Mouse (Mus musculus) G1E (cell line): ENCODE measurements around the gene Prss46. TPM values are rescaled to one million over a fixed set of nuclear protein-coding genes. Genes with fewer than 3 reads are reported as not detected.

Experiments used
- ATAC-seq: 2 replicates; pipeline ENCODE4 v1.8.0; 2016; ENCODE audit warnings: mild to moderate bottlenecking; ENCODE audit not compliant: insufficient number of reproducible peaks, poor library complexity, low FRiP score, severe bottlenecking; ENCODE audit errors: extremely low read depth
- DNase-seq: peaks from one replicate; pipeline ENCODE4 v3.0.0; 2012; ENCODE audit warnings: low spot score
- H3K27me3 ChIP-seq: 2 replicates; pipeline ENCODE4 v1.6.1; 2012; ENCODE audit warnings: mild to moderate bottlenecking, low read length, inconsistent platforms; ENCODE audit not compliant: insufficient read depth
- H3K36me3 ChIP-seq: replicated peaks from 2 replicates; pipeline ENCODE3; 2012; ENCODE audit warnings: mild to moderate bottlenecking, inconsistent platforms
- H3K4me1 ChIP-seq: 2 replicates; pipeline ENCODE4 v1.6.1; 2012; ENCODE audit warnings: low read depth, low read length, inconsistent platforms, mixed read lengths; ENCODE audit not compliant: insufficient read depth
- H3K4me3 ChIP-seq: 2 replicates; pipeline ENCODE4 v1.5.1; 2012; ENCODE audit warnings: low read depth, mild to moderate bottlenecking, inconsistent platforms, low read length, moderate library complexity, mixed read lengths
- H3K9me3 ChIP-seq: replicated peaks from 2 replicates; pipeline ENCODE4 v1.6.1; 2012; ENCODE audit warnings: inconsistent platforms
- CTCF ChIP-seq: IDR thresholded peaks from 2 replicates; pipeline ENCODE4 v1.5.1; 2012; ENCODE audit warnings: low read depth, low read length, inconsistent platforms, mixed read lengths
- GATA1 ChIP-seq: IDR thresholded peaks from 2 replicates; pipeline ENCODE4 v1.6.1; 2012; ENCODE audit warnings: borderline replicate concordance, low read length, inconsistent platforms, mixed read lengths
- GATA2 ChIP-seq: IDR thresholded peaks from 2 replicates; pipeline ENCODE4 v1.6.1; 2012; ENCODE audit warnings: low read depth, low read length, inconsistent platforms, borderline replicate concordance
- POLR2AphosphoS5 ChIP-seq: IDR thresholded peaks from 2 replicates; pipeline ENCODE4 v1.6.1; 2012; ENCODE audit warnings: low read depth, low read length, inconsistent platforms; ENCODE audit not compliant: insufficient replicate concordance
- TAL1 ChIP-seq: conservative IDR thresholded peaks from 2 replicates; pipeline ENCODE4 v1.6.1; 2012; ENCODE audit warnings: low read depth, low read length, inconsistent platforms, mixed read lengths
- polyA plus RNA-seq: library from polyadenylated mRNA; stranded (reverse); fragments of >175 nt; gene quantifications from 2 replicates; pipeline ENCODE4 v1.2.3, GENCODE M21; 2012
- total RNA-seq, 2 experiments: library from RNA; stranded (forward) in 1 of 2; stranded (reverse) in 1 of 2; fragments of 200-1000 nt in 1 of 2; fragments of >200 nt in 1 of 2; fragmentation: Nextera tagmentation in 1 of 2; gene quantifications; 2 replicates each; pipeline ENCODE4 v1.2.3; 2014 to 2017

Prss46 gene
- total and polyA plus RNA-seq, 3 experiments: not detected

- TF ChIP-seq POLR2AphosphoS5 (no peak), CTCF (no peak), GATA1 (no peak), TAL1 (no peak), GATA2 (no peak)
- peaks cover 8% of the 10 kb centered on the region; the same call in 1 of the 2 replicates for H3K27me3 ChIP-seq
- DNase-seq (no peak), ATAC-seq (no peak)
- peaks cover 2% of the 10 kb centered on the region; the same call in 1 of the 2 replicates for H3K4me1 ChIP-seq
- no peaks in the 10 kb centered on the region for H3K36me3 ChIP-seq
- no peak overlapping the region for H3K4me3 ChIP-seq
- no peaks in the 10 kb centered on the region for H3K9me3 ChIP-seq
Observed at GRCm38 (mm10) chr9:110893429-110893828, 49.1 kb downstream of the Prss46 start.

- H3K27me3 ChIP-seq: peaks cover 8% of the 10 kb centered on the region; the same call in 1 of the 2 replicates
- H3K4me3 ChIP-seq: no peak overlapping the region
- no peaks in the 10 kb centered on the region for H3K9me3 ChIP-seq
- H3K4me1 ChIP-seq: no peaks in the 10 kb centered on the region
- no peak for TF ChIP-seq TAL1
- TF ChIP-seq POLR2AphosphoS5: no peak
- TF ChIP-seq CTCF: no peak
- no peak for TF ChIP-seq GATA2
- no peak for TF ChIP-seq GATA1
- no peak for ATAC-seq
- DNase-seq: no peak
- no peaks in the 10 kb centered on the region for H3K36me3 ChIP-seq
Observed at GRCm38 (mm10) chr9:110895507-110895906, 51.2 kb downstream of the Prss46 start.

GRCm38 (mm10) chr9:110895994-110896393 is 51.7 kb downstream of the Prss46 start:
- Histone ChIP-seq H3K36me3 (no peaks in the 10 kb centered on the region), H3K27me3 (peaks cover 8% of the 10 kb centered on the region; the same call in 1 of the 2 replicates), H3K9me3 (no peaks in the 10 kb centered on the region), H3K4me1 (no peaks in the 10 kb centered on the region), H3K4me3 (no peak overlapping the region)
- ATAC-seq: no peak
- TF ChIP-seq GATA1: no peak
- TF ChIP-seq CTCF: no peak
- no peak for TF ChIP-seq GATA2
- TF ChIP-seq POLR2AphosphoS5: no peak
- TF ChIP-seq TAL1: no peak
- DNase-seq: no peak

- no peaks in the 10 kb centered on the region for H3K9me3 ChIP-seq
- DNase-seq (no peak), ATAC-seq (no peak)
- H3K36me3 ChIP-seq: no peaks in the 10 kb centered on the region
- H3K4me1 ChIP-seq: no peaks in the 10 kb centered on the region
- TF ChIP-seq TAL1 (no peak), GATA2 (no peak), GATA1 (no peak), CTCF (no peak), POLR2AphosphoS5 (no peak)
- peaks cover 8% of the 10 kb centered on the region; the same call in 1 of the 2 replicates for H3K27me3 ChIP-seq
- H3K4me3 ChIP-seq: no peak overlapping the region
Observed at GRCm38 (mm10) chr9:110896595-110896994, 52.3 kb downstream of the Prss46 start.

- no peak for ATAC-seq
- Histone ChIP-seq H3K9me3 (no peaks in the 10 kb centered on the region), H3K36me3 (no peaks in the 10 kb centered on the region), H3K4me1 (no peaks in the 10 kb centered on the region), H3K27me3 (peaks cover 6% of the 10 kb centered on the region; the same call in 1 of the 2 replicates), H3K4me3 (no peak overlapping the region)
- DNase-seq: no peak
- TF ChIP-seq GATA1 (no peak), POLR2AphosphoS5 (no peak), GATA2 (no peak), CTCF (no peak), TAL1 (no peak)
Observed at GRCm38 (mm10) chr9:110899451-110900008, 55.2 kb downstream of the Prss46 start.

- Histone ChIP-seq H3K4me1 (peaks cover 7% of the 10 kb centered on the region), H3K9me3 (no peaks in the 10 kb centered on the region), H3K27me3 (peaks cover 3% of the 10 kb centered on the region; the same call in 1 of the 2 replicates), H3K36me3 (no peaks in the 10 kb centered on the region), H3K4me3 (no peak overlapping the region)
- ATAC-seq (no peak), DNase-seq (no peak)
- no peak for TF ChIP-seq GATA2
- TF ChIP-seq GATA1: no peak
- no peak for TF ChIP-seq POLR2AphosphoS5
- no peak for TF ChIP-seq CTCF
- TF ChIP-seq TAL1: no peak
Observed at GRCm38 (mm10) chr9:110901204-110901603, 56.9 kb downstream of the Prss46 start.
